Mouse (Mus musculus) forebrain, embryonic 12.5 days (tissue): Measurements from ENCODE around the gene Tbc1d10b. TPM values are rescaled to one million over a fixed set of nuclear protein-coding genes. Genes with fewer than 3 reads are reported as not detected.

Source experiments
- ATAC-seq: fragments of 200-750 bp; cut with Nextera tagmentation; 2 replicates; pipeline ENCODE4 v1.8.0; 2017; ENCODE audit warnings: moderate TSS enrichment; ENCODE audit not compliant: low FRiP score
- H3K27ac ChIP-seq: fragments of 300-500 bp; sonication (generic); 2 replicates; pipeline ENCODE4 v1.5.1; 2016; ENCODE audit warnings: mild to moderate bottlenecking
- H3K27me3 ChIP-seq: fragments of 300-500 bp; sonication (generic); 2 replicates; pipeline ENCODE4 v1.6.1; 2016; ENCODE audit warnings: mild to moderate bottlenecking
- H3K36me3 ChIP-seq: fragments of 300-500 bp; sonication (generic); replicated peaks from 2 replicates; pipeline ENCODE4 v1.6.1; 2016; ENCODE audit warnings: mild to moderate bottlenecking
- H3K4me1 ChIP-seq: fragments of 300-500 bp; sonication (generic); 2 replicates; pipeline ENCODE4 v1.6.1; 2016
- H3K4me2 ChIP-seq: fragments of 300-500 bp; sonication (generic); 2 replicates; pipeline ENCODE4 v1.6.1; 2016; ENCODE audit warnings: mild to moderate bottlenecking, moderate library complexity
- H3K4me3 ChIP-seq: fragments of 300-500 bp; sonication (generic); replicated peaks from 2 replicates; pipeline ENCODE4 v1.5.1; 2016; ENCODE audit warnings: mild to moderate bottlenecking
- H3K9ac ChIP-seq: fragments of 300-500 bp; sonication (generic); 2 replicates; pipeline ENCODE4 v1.6.1; 2016; ENCODE audit warnings: mild to moderate bottlenecking
- H3K9me3 ChIP-seq: fragments of 300-500 bp; sonication (generic); 2 replicates; pipeline ENCODE4 v1.6.1; 2016
- WGBS: fragments of 180-500 bp; shearing (Covaris S2); methylation state at CpG from one replicate; pipeline ENCODE4 v1.1.7; 2016; 5-methylcytosine and 5-hydroxymethylcytosine counted together
- polyA plus RNA-seq: library from polyadenylated mRNA; unstranded; fragments of >200 nt; fragmentation: Nextera tagmentation; extraction: Ambion mirVana; gene quantifications from 2 replicates; pipeline ENCODE4 v1.2.1, GENCODE M21; 2016

Gene Tbc1d10b
- polyA plus RNA-seq, 1 experiment from 2014 or later, result 34.3 TPM

DNA sequence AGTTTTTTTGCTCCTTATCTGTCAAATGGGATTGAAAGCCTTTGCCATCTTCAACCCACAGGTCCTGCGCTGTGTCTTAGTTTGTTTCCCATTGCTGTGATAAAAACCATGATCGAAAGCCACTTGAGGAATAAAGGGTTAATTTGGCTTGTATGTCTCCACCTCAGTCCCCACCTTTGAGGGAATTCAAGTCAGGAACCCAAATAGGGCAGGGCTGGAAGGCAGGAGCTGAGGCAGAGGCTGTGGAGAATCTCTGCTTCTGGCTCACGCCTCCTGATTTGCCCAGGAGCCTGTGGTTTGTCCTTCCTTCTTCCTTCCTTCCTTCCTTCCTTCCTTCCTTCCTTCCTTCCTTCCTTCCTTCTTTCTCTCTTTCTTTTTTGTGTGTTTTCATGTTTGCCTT lies 14.8 kb upstream of the Tbc1d10b start:
- WGBS, result 97% methylated on average over 3 of the region's 3 CpGs
- Histone ChIP-seq H3K36me3 (peaks cover 8% of the 10 kb centered on the region; the same call in 1 of the 2 replicates), H3K9me3 (no peaks in the 10 kb centered on the region), H3K4me1 (no peaks in the 10 kb centered on the region), H3K4me2 (no peak overlapping the region), H3K4me3 (no peak overlapping the region), H3K27me3 (no peaks in the 10 kb centered on the region), H3K27ac (no peak overlapping the region), H3K9ac (no peak overlapping the region)
- ATAC-seq, result no peak

DNA sequence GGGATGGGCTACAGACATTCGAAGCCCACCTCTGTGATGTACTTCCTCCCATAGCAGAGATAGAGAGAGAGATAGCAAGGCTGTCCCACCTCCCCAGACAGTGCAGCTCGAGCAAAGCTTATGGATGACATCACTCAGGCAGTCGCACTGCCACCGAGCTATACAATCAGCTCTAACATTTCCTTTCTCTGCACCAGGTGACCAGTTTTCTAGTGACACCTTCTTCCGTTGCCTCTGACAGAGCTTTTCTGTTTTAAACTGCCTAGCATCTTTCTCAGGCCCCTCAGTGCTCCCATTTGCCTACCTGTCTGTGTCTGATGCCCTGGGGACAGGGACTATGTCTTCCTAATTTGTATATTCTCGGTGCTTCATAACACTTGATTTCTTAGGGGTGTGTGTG lies 12.2 kb upstream of the Tbc1d10b start:
- peaks cover 8% of the 10 kb centered on the region; the same call in 1 of the 2 replicates for H3K36me3 ChIP-seq
- H3K9ac ChIP-seq, result no peak overlapping the region
- H3K4me1 ChIP-seq, result no peaks in the 10 kb centered on the region
- WGBS, result 84% methylated on average over 6 of the region's 6 CpGs
- H3K27me3 ChIP-seq, result 0 out of 2 replicates have a peak, but pooled peaks cover 1% of the 10 kb centered on the region
- H3K4me2 ChIP-seq, result no peak overlapping the region
- no peaks in the 10 kb centered on the region for H3K9me3 ChIP-seq
- ATAC-seq, result no peak
- H3K27ac ChIP-seq, result no peak overlapping the region
- no peak overlapping the region for H3K4me3 ChIP-seq

DNA sequence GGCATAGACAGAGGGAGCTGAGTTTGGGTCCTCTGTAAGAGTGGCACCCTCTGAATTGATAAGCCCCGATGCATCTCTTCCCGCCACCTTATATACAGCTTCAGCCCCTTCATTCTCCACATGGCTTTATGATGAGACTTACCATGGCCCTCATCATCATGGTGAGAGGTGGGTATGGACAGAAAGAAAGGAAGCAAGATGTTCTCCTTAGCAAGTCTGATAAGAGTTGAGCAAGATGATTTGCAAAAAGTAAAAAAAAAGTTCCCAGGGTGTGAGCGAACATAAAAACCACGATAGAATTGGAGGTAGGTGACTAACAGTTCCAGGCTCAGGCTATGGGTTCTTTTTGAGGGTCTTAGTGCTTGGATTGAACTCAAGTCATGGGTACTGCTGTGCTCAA lies 10.4 kb upstream of the Tbc1d10b start:
- H3K9ac ChIP-seq, result no peak overlapping the region
- H3K27me3 ChIP-seq, result peaks cover 19% of the 10 kb centered on the region
- ATAC-seq, result no peak
- H3K27ac ChIP-seq, result no peak overlapping the region
- H3K4me2 ChIP-seq, result no peak overlapping the region
- 93% methylated on average over 4 of the region's 4 CpGs for WGBS
- peaks cover 8% of the 10 kb centered on the region; the same call in 1 of the 2 replicates for H3K36me3 ChIP-seq
- H3K4me1 ChIP-seq, result peaks cover 7% of the 10 kb centered on the region; the same call in 1 of the 2 replicates
- no peak overlapping the region for H3K4me3 ChIP-seq
- no peaks in the 10 kb centered on the region for H3K9me3 ChIP-seq

DNA sequence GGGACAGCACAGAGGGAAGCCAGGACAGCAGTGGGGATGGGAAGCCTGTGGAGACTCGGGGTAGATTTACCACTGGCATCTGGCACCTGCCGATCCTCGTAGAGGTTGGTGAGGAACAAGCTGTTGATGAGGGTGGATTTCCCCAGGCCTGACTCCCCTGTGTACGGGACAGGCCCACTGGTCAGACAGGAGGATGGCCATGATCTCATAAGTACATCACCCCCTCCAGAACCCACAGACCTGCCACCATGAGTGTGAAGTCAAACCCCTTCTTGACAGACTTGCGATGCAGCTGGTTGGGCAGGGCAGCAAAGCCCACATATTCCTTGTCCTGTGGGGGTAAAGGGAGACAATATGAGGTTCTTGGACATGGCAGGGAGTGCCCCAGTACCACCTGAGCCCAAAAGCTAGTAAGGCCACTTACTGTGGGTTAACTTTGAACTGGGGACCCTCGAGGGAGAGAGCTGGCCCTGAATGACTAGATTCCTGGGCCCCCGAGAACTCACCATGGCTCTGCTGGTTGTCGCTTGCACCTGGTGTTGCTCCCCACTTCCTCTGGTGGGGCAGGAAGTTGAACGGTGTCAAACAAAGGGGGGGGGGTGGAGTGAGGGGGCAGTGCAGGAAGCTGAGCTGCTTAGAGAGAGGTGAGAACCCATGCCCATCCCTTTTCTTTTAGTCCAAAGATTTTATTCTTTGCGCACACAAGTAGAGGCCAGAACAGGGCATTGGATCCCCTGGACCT lies 9.8 kb upstream of the Tbc1d10b start:
- Histone ChIP-seq H3K27me3 (peaks cover 23% of the 10 kb centered on the region), H3K36me3 (peaks cover 8% of the 10 kb centered on the region; the same call in 1 of the 2 replicates), H3K4me3 (no peak overlapping the region), H3K27ac (no peak overlapping the region), H3K9ac (no peak overlapping the region), H3K4me2 (no peak overlapping the region), H3K4me1 (peaks cover 7% of the 10 kb centered on the region; the same call in 1 of the 2 replicates), H3K9me3 (no peaks in the 10 kb centered on the region)
- WGBS, result 90% methylated on average over 10 of the region's 10 CpGs
- no peak for ATAC-seq

DNA sequence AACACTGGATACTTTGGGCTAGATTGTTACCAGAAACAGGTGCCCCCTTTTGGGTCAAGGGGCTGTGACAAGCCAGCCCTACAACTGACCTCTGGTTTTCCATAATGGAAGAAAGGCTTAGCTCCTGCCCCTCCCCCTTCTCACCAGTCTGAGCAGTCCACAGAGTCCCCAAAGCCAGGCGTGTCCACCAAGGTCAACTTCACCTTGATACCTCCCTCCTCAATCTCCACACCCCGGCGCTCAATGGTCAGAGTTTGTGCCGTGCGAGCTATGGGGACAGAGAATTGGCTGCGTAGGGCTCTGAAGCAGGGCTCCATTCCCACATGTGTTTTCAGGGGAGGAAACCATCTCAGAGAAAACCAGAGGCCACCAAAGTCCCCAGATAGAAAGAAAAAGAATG lies 9.2 kb upstream of the Tbc1d10b start:
- H3K36me3 ChIP-seq, result peaks cover 4% of the 10 kb centered on the region; the same call in 1 of the 2 replicates
- no peak overlapping the region for H3K27ac ChIP-seq
- H3K4me3 ChIP-seq, result no peak overlapping the region
- ATAC-seq, result no peak
- H3K4me2 ChIP-seq, result no peak overlapping the region
- H3K9ac ChIP-seq, result no peak overlapping the region
- peaks cover 7% of the 10 kb centered on the region; the same call in 1 of the 2 replicates for H3K4me1 ChIP-seq
- H3K9me3 ChIP-seq, result no peaks in the 10 kb centered on the region
- peaks cover 28% of the 10 kb centered on the region for H3K27me3 ChIP-seq
- 94% methylated on average over 6 of the region's 6 CpGs for WGBS

DNA sequence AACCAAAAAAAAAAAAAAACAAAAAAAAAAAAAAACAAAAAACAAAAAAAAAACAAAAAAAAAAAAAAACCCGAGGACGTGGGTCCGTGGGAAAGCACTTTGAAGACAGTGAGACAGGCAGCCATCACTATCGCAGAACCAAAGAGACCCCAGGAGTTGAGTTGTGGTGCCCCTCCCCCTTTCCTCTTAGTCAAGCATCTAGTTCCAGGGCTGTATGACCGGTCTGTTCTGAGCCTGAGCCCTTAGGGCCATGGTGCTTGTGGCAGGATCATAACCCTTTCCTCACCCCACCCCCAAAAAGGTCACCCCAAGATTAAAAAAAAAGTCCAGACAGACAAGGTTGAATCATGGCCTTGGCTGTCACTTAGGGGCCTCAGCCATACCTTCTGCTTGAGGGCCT lies 8.0 kb upstream of the Tbc1d10b start:
- Histone ChIP-seq H3K9me3 (no peaks in the 10 kb centered on the region), H3K27ac (no peak overlapping the region), H3K9ac (no peak overlapping the region), H3K36me3 (no peaks in the 10 kb centered on the region), H3K4me2 (no peak overlapping the region), H3K4me1 (peaks cover 7% of the 10 kb centered on the region; the same call in 1 of the 2 replicates), H3K27me3 (peaks cover 28% of the 10 kb centered on the region), H3K4me3 (no peak overlapping the region)
- ATAC-seq, result no peak
- WGBS, result 94% methylated on average over 5 of the region's 5 CpGs

DNA sequence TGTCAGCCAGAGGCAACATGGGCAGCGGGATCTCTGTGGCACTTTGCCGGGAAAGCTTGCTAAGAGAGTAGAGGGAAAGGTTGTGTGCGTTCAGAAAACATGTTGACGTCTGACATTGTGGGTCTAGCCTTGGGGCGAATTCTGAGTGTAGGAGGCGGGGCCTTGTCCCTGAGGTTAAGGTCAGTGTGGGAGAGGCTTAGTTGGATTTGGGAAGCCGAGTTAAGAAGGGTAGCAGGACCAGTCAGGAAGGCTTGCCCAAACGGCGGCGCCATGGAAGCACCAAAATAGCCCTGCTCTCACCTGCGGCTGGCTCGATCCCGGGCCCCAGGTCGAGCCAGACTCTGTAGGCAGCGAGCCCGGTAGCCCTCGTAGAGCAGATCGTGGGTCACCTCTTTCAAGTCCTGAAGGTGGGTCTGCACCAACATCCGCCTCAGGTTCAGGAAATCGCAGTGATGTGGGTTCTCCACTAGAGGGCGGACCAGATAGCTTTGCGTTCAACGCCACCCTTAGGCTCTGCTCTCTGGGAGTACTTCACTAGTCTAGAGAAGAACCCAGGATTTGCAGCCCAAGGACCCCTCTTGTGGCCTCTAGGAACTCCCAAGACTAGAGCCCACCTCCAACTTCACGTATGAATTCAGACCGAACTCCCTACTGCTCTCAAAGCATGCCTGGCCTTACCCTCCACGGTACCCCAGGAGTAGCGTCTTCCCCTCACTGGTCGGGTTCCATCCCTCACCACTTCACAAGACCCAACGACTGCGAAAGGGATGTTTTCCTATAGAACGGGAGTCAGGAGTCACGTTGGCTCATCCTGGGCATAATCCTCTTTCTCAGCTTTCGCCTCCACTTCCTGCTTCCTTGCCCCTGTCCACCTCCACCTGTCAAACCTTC lies 7.0 kb upstream of the Tbc1d10b start:
- H3K4me1 ChIP-seq, result peaks cover 7% of the 10 kb centered on the region; the same call in 1 of the 2 replicates
- no peak overlapping the region for H3K9ac ChIP-seq

DNA sequence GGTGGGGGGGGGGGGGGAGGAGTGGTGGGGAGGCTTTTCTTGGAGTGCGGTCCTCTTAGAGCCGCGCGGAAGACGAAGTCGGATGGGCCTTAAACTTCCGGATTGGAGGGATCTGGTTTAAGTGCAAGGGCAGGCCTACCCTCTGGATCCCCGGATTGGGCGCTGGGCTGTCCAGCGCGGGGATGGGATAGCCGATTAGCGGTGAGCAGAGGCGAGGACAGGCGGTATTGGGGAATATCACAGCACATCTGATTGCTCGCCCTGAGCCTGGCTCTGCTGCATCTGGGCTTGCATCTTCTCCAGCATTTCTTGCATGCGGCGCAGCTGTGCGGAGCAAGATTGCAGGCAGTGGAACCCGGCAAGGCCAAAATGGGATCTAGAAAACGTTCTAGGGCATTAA lies 6.3 kb upstream of the Tbc1d10b start:
- no peak overlapping the region for H3K9ac ChIP-seq
- no peaks in the 10 kb centered on the region for H3K9me3 ChIP-seq
- no peak overlapping the region for H3K4me2 ChIP-seq
- ATAC-seq, result no peak
- H3K36me3 ChIP-seq, result no peaks in the 10 kb centered on the region
- peaks cover 9% of the 10 kb centered on the region for H3K4me1 ChIP-seq
- no peak overlapping the region for H3K27ac ChIP-seq
- 37% methylated on average over 21 of the region's 21 CpGs for WGBS
- H3K4me3 ChIP-seq, result no peak overlapping the region
- peaks cover 28% of the 10 kb centered on the region for H3K27me3 ChIP-seq

More for the DNA sequence above, 7.0 kb upstream of the Tbc1d10b start:
- Histone ChIP-seq H3K4me3 (no peak overlapping the region), H3K9me3 (no peaks in the 10 kb centered on the region), H3K27ac (no peak overlapping the region), H3K4me2 (peak overlapping the region; percentile 42), H3K27me3 (peaks cover 28% of the 10 kb centered on the region), H3K36me3 (no peaks in the 10 kb centered on the region)
- WGBS, result 23% methylated on average over 33 of the region's 33 CpGs
- ATAC-seq, result 0 out of 2 replicates have a peak, but pooled peaks have one; percentile 9

DNA sequence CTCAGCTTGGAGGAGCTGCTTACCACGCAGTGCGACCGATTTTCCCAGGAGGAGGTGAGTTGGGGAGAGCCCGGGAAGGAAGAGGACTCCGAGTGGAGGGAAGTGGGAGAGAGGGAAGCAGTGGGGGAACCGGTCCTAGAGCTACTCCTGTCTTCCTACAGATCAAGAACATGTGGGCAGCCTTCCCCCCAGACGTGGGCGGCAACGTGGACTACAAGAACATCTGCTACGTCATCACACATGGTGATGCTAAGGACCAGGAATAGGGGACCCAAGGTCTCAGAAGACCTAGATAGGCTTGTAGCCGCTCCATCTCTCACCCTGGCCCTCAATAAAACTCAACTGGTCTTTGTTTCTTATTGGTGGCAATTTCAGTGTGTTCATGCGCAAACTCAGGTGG lies 5.7 kb upstream of the Tbc1d10b start:
- no peak for ATAC-seq
- 44% methylated on average over 12 of the region's 12 CpGs for WGBS
- Histone ChIP-seq H3K27me3 (peaks cover 28% of the 10 kb centered on the region), H3K4me3 (no peak overlapping the region), H3K9me3 (no peaks in the 10 kb centered on the region), H3K36me3 (no peaks in the 10 kb centered on the region), H3K4me2 (no peak overlapping the region), H3K27ac (no peak overlapping the region), H3K4me1 (peaks cover 12% of the 10 kb centered on the region), H3K9ac (no peak overlapping the region)

DNA sequence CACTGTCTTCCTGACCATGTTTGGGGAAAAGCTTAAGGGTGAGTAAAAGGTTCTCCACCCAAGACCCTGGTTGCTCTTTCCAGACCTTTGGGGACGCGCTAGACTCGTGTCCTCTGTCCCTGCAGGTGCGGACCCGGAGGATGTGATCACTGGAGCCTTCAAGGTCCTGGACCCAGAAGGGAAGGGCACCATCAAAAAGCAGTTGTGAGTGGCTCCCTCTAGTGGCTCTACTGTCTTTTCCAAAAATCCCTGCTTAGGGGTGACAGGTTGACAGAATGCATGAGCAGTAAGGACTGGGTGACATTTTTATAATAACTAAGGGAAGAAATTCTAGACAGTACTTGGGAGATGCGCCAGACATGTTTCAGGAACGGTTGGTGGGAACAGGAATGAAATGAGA lies 5.2 kb upstream of the Tbc1d10b start:
- H3K9ac ChIP-seq, result no peak overlapping the region
- H3K4me3 ChIP-seq, result no peak overlapping the region
- no peak overlapping the region for H3K4me2 ChIP-seq
- H3K27me3 ChIP-seq, result peaks cover 28% of the 10 kb centered on the region
- no peak for ATAC-seq
- no peaks in the 10 kb centered on the region for H3K9me3 ChIP-seq
- H3K27ac ChIP-seq, result no peak overlapping the region
- H3K36me3 ChIP-seq, result no peaks in the 10 kb centered on the region
- 46% methylated on average over 7 of the region's 7 CpGs for WGBS
- peaks cover 12% of the 10 kb centered on the region for H3K4me1 ChIP-seq

DNA sequence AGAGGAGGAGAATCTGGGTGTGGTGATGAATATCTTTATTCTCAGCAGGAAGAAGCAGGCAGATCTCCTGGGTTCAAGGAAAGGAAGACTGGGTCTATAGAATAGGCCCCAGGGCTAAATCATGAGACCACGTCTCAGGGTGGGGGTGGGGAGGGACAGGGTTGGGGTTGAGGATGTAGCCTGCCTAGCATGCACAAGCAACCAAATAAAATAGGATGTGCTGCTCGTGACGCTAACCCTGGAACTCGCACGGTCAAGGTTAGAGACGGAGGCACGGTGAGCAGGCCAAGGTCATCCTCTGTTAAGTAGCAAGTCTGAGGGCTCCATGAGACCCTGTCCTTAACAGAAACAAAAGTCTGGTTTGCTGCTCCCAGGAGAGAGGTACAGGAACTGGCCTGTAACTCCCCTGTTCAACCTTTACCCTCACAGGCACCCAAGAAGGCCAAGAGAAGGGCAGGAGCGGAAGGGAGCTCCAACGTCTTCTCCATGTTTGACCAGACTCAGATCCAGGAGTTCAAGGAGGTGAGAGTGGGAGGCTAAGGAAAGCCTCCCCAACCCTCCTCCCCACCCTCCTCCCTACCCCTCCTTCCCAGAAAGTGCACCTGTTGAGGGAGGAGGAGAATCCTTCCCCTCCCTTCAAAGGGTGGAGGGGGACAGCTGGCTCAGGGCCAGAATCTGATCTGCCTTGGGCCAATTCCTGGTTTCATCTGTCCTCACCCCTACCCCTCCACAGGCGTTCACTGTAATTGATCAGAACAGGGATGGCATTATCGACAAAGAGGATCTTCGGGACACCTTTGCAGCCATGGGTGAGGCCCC lies 4.4 kb upstream of the Tbc1d10b start:
- Histone ChIP-seq H3K27me3 (peaks cover 28% of the 10 kb centered on the region), H3K4me2 (no peak overlapping the region), H3K9me3 (no peaks in the 10 kb centered on the region), H3K27ac (no peak overlapping the region), H3K36me3 (no peaks in the 10 kb centered on the region), H3K9ac (no peak overlapping the region), H3K4me1 (peaks cover 14% of the 10 kb centered on the region), H3K4me3 (no peak overlapping the region)
- no peak for ATAC-seq
- 86% methylated on average over 12 of the region's 12 CpGs for WGBS
